Mouse (Mus musculus) embryonic facial prominence, embryonic 10.5 days (tissue): ENCODE measurements around the gene Fzd7. TPM values are rescaled to one million over a fixed set of nuclear protein-coding genes. Genes with fewer than 3 reads are reported as not detected.

Experiments used
- DNase-seq: peaks from one replicate; pipeline ENCODE4 v3.0.0-alpha.2; 2017; ENCODE audit warnings: low spot score
- H3K27ac ChIP-seq: fragments of 300-500 bp; sonication (generic); replicated peaks from 2 replicates; pipeline ENCODE4 v1.5.1; 2016; ENCODE audit warnings: mild to moderate bottlenecking
- H3K27me3 ChIP-seq: fragments of 300-500 bp; sonication (generic); replicated peaks from 2 replicates; pipeline ENCODE4 v1.6.1; 2016; ENCODE audit warnings: low read depth, mild to moderate bottlenecking; ENCODE audit not compliant: poor library complexity, severe bottlenecking
- H3K36me3 ChIP-seq: fragments of 300-500 bp; sonication (generic); replicated peaks from 2 replicates; pipeline ENCODE4 v1.6.1; 2016; ENCODE audit warnings: mild to moderate bottlenecking, moderate library complexity
- H3K4me1 ChIP-seq: fragments of 300-500 bp; sonication (generic); 2 replicates; pipeline ENCODE4 v1.6.1; 2016
- H3K4me3 ChIP-seq: fragments of 300-500 bp; sonication (generic); 2 replicates; pipeline ENCODE4 v1.5.1; 2016; ENCODE audit warnings: mild to moderate bottlenecking, moderate library complexity
- H3K9me3 ChIP-seq: fragments of 300-500 bp; sonication (generic); 2 replicates; pipeline ENCODE4 v1.6.1; 2016; ENCODE audit warnings: mild to moderate bottlenecking
- WGBS: fragments of 180-500 bp; shearing (Covaris S2); methylation state at CpG from one replicate; pipeline ENCODE4 v1.1.7; 2016; 5-methylcytosine and 5-hydroxymethylcytosine counted together
- polyA plus RNA-seq: library from polyadenylated mRNA; unstranded; fragments of >200 nt; fragmentation: Nextera tagmentation; extraction: Ambion mirVana; gene quantifications from 2 replicates; pipeline ENCODE4 v1.2.1, GENCODE M21; 2016

Fzd7 gene
- polyA plus RNA-seq, 1 experiment from 2014 or later = 12.7 TPM

DNA sequence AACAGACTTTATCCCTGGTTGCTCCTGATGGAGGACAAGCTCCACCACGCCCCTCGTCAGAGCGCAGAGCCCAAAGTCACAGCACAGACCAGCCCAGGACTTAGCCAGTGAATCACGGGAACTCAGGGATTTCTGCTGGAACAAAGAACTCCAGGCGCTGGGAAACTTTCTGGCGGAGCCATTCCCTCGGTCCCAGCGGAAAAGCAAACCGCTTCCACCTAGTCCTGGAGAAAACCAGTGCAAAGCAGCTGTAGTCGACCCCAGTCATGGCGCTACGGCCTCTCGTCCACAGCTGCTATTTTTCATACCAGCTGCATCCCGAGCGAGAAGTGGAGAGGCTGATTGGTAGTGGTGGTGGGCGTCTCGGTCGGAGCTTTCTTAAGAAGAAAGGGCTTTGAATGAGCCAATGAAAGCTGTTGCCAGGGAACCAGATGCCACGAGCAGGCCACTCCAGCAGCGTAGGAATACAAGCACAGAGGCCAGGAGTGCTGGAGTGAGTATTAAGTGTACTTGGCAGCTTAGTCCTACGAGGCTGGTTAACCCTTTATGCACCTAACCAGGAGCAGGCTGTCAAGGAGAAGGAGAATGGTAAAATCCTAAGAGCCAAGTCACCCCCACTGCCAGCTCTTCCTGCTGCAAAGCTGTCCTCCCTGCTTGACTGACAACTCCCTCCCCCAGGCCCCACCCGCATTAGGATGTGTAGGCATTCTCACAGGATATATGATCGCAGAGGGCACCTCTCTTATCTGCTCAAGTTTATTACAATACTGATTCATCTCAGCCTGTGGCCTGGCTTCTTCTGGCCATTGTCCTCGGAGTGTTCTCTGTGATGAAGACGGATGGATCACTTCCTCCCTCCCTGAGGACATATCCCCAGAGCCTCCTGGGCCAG is 34.0 kb downstream of the Fzd7 start, which contains the start of gene Gm973:
TSS of gene Gm973 (plus strand) at position 239 of the 892 bp plus-strand sequence.
- Histone ChIP-seq H3K27ac (peak within 1 kb of the TSS; percentile 95), H3K4me1 (peaks cover 57% of the 10 kb centered on the region), H3K27me3 (no peaks in the 10 kb centered on the region; the same call in 1 of the 2 replicates), H3K9me3 (no peaks in the 10 kb centered on the region), H3K4me3 (peak within 1 kb of the TSS; percentile 58), H3K36me3 (no peaks in the 10 kb centered on the region)
- WGBS = 3% methylated on average over 25 of the region's 25 CpGs
- DNase-seq = peak; percentile 88

DNA sequence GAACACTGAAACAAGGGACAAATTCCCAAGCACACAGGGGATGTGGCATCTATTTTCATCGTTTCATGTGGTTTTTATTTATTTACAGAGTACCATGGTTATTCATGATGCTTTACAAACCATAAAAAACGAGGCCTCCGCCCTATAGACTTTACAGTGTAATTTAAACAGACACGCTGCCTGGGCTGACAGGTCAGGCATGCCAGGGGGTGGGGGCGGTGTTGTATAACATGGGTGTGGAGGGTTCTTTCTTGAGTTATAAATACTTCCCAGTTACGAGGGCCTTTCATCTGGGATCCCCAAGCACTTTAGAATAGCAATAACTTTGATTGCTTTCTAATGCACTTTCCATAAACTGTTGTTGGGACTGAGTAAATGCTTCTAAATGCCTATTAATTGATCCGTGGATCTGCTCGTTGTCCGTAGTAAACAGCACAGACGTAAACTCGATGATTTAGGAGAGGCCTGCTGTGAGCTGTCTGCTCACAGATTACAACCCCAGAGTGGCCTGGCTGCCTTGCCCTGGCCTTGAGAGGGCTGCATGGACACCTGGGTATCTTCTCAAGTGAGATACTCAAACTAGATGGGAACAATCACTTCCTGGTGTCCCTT is 38.1 kb downstream of the Fzd7 start:
- no peak overlapping the region for H3K4me3 ChIP-seq
- peaks cover 72% of the 10 kb centered on the region for H3K4me1 ChIP-seq
- 58% methylated on average over 11 of the region's 11 CpGs for WGBS
- H3K27ac ChIP-seq = no peak overlapping the region
- no peaks in the 10 kb centered on the region for H3K9me3 ChIP-seq
- H3K36me3 ChIP-seq = no peaks in the 10 kb centered on the region
- DNase-seq = no peak
- H3K27me3 ChIP-seq = no peaks in the 10 kb centered on the region

- WGBS = 35% methylated on average over 1 of the region's 1 CpGs
- H3K27me3 ChIP-seq = no peaks in the 10 kb centered on the region
- H3K4me3 ChIP-seq = no peak overlapping the region
- H3K9me3 ChIP-seq = no peaks in the 10 kb centered on the region
- peaks cover 53% of the 10 kb centered on the region for H3K4me1 ChIP-seq
- no peak overlapping the region for H3K27ac ChIP-seq
- DNase-seq = no peak
- H3K36me3 ChIP-seq = no peaks in the 10 kb centered on the region
Measured at GRCm38 (mm10) chr1:59522456-59522855, 40.2 kb downstream of the Fzd7 start.

- DNase-seq = no peak
- 51% methylated on average over 5 of the region's 5 CpGs for WGBS
Measured at GRCm38 (mm10) chr1:59523378-59523958, 41.2 kb downstream of the Fzd7 start.

DNA sequence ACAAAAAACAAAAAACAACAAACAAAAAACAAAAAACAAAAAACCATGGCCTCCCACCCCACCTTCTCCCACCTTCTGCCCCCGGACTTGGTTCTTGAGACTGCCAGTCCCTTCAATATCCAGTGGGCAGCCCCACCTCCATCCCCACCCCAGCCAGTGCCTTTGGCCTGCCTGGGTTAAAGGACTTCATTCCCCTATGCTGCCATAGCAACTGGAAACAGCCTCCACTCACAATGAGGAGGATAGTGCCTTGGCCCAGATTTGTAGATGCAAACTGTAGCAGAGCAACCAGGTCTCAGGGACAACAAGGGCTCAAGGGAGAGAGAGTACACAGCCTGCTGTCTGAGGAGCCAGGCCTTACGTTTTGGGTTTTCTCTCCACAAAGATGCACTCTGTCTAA is 41.8 kb downstream of the Fzd7 start:
- H3K4me3 ChIP-seq = no peak overlapping the region
- WGBS = 64% methylated on average over 2 of the region's 2 CpGs
- H3K27me3 ChIP-seq = no peaks in the 10 kb centered on the region
- no peaks in the 10 kb centered on the region for H3K9me3 ChIP-seq
- H3K4me1 ChIP-seq = peaks cover 49% of the 10 kb centered on the region
- no peaks in the 10 kb centered on the region for H3K36me3 ChIP-seq
- no peak for DNase-seq
- H3K27ac ChIP-seq = peak overlapping the region; percentile 21; the same call in 1 of the 2 replicates

More at GRCm38 (mm10) chr1:59523378-59523958, 41.2 kb downstream of the Fzd7 start:
- no peaks in the 10 kb centered on the region for H3K27me3 ChIP-seq
- H3K4me3 ChIP-seq = no peak overlapping the region
- H3K27ac ChIP-seq = no peak overlapping the region; the same call in 1 of the 2 replicates
- H3K4me1 ChIP-seq = peaks cover 53% of the 10 kb centered on the region
- H3K9me3 ChIP-seq = no peaks in the 10 kb centered on the region
- no peaks in the 10 kb centered on the region for H3K36me3 ChIP-seq

DNA sequence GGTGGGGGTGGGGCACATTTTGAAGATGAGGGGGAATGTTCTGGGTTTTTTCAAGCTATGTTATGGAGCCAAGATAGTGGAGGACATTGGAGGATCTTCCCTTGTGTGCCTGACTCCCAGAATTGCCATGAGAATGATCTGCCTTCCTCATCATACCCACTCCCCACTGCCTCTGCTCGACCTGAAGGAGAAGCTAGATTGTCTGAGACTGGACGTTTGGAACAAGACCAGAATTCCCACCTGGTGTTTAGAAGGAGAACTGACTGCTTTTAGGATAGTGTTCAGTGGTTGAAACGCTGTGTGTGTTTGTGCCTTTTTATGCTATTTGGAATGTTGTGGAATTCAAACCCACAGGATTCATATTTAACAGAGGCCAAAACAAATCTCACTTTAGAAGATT is 42.5 kb downstream of the Fzd7 start:
- DNase-seq = no peak
- Histone ChIP-seq H3K27me3 (no peaks in the 10 kb centered on the region), H3K9me3 (no peaks in the 10 kb centered on the region), H3K4me1 (peaks cover 42% of the 10 kb centered on the region), H3K36me3 (no peaks in the 10 kb centered on the region), H3K27ac (peak overlapping the region; percentile 21; the same call in 1 of the 2 replicates), H3K4me3 (no peak overlapping the region)
- WGBS = 71% methylated on average over 3 of the region's 3 CpGs

GRCm38 (mm10) chr1:59527219-59527618 is 45.0 kb downstream of the Fzd7 start:
- Histone ChIP-seq H3K27ac (no peak overlapping the region), H3K27me3 (no peaks in the 10 kb centered on the region), H3K4me1 (peaks cover 24% of the 10 kb centered on the region), H3K9me3 (no peaks in the 10 kb centered on the region), H3K4me3 (no peak overlapping the region), H3K36me3 (no peaks in the 10 kb centered on the region)
- no peak for DNase-seq
- 90% methylated on average over 6 of the region's 6 CpGs for WGBS

- H3K9me3 ChIP-seq = no peaks in the 10 kb centered on the region
- peaks cover 15% of the 10 kb centered on the region for H3K4me1 ChIP-seq
- DNase-seq = no peak
- no peaks in the 10 kb centered on the region for H3K36me3 ChIP-seq
- no peaks in the 10 kb centered on the region for H3K27me3 ChIP-seq
- H3K27ac ChIP-seq = peak overlapping the region; percentile 37; the same call in 1 of the 2 replicates
- H3K4me3 ChIP-seq = no peak overlapping the region
- WGBS = 22% methylated on average over 5 of the region's 5 CpGs
Measured at GRCm38 (mm10) chr1:59534976-59535810, 53.0 kb downstream of the Fzd7 start.

Other genes starting within 250 kb of the Fzd7 start
- 15.8 and 16.5 TPM in 2 replicates for gene Als2, start 245.2 kb upstream of the Fzd7 start, polyA plus RNA-seq
- 0.61 and 0.92 TPM in 2 replicates for gene Cdk15, start 225.5 kb upstream of the Fzd7 start, polyA plus RNA-seq
- gene Gm973, start 33.8 kb downstream of the Fzd7 start, polyA plus RNA-seq = 1.2 and 3.6 TPM in 2 replicates
- 564 and 568 TPM in 2 replicates for gene Sumo1, start 188.4 kb downstream of the Fzd7 start, polyA plus RNA-seq
- gene Nop58, start 202.5 kb downstream of the Fzd7 start, polyA plus RNA-seq = 317 and 319 TPM in 2 replicates